In the genomic region with DNA sequence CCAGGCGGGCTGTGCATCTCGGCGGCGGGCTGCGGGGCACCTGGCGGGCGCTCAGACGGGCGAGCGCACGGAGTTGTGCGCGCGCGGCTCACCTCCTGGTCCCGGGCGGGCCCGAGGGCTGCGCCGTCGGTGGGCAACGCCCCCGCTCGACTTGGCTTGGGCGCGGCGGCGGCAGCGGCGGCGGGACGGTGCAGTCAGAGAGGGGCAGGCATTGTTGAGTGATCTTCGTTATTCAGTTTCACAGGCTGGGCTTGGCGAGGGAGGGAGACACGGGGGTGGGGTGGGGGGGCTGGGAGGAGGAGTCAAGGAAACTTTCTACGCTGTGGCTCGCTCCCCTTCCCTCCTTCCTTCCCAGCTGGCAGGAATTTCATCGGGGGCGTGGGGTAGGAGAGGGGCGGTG, we compare ENCODE assay signal across 8 mouse cellular contexts. TPM values are rescaled to one million over a fixed set of nuclear protein-coding genes. Genes with fewer than 3 reads are reported as not detected.
DNase-seq lines count a peak whose midpoint lies in the region; ATAC-seq lines count a peak whose summit lies in the region.

Gene Lgr6 (minus strand): TSS at position 153 of the 400 bp plus-strand sequence.

- peak; percentile 29; the same call in 1 of the 2 replicates for ATAC-seq in kidney, embryonic 16.5 days (ENCODE audit: low FRiP score, low TSS enrichment)
- no peak; the same call in 1 of the 2 replicates for ATAC-seq in embryonic facial prominence, embryonic 11.5 days (replicated peaks; ENCODE audit: insufficient number of reproducible peaks, low FRiP score, low TSS enrichment, low read depth)
- ATAC-seq in hindbrain, embryonic 12.5 days (ENCODE audit: low FRiP score), result no peak
- peak; percentile 20; the same call in 1 of the 2 replicates for ATAC-seq in megakaryocyte progenitor cell, adult 5-6 weeks (replicated peaks; ENCODE audit: poor library complexity)

- peak within 1 kb of the TSS; percentile 80 for H3K4me2 ChIP-seq in kidney, embryonic 16.5 days (replicated peaks; ENCODE audit: low read depth, low read length)
- H3K4me2 ChIP-seq in embryonic facial prominence, embryonic 11.5 days (ENCODE audit: low read depth, low read length), result peak within 1 kb of the TSS; percentile 79
- H3K4me2 ChIP-seq in hindbrain, embryonic 12.5 days (replicated peaks), result peak within 1 kb of the TSS; percentile 78

- 1% methylated on average over 34 of the region's 40 CpGs for WGBS in kidney, embryonic 16.5 days
- under 1% methylated on average over 39 of the region's 40 CpGs for WGBS in embryonic facial prominence, embryonic 11.5 days
- under 1% methylated on average over 40 of the region's 40 CpGs for WGBS in hindbrain, embryonic 12.5 days

- H3K9me3 ChIP-seq in kidney, embryonic 16.5 days (ENCODE audit: low read length), result no peaks in the 10 kb centered on the region
- H3K9me3 ChIP-seq in embryonic facial prominence, embryonic 11.5 days (replicated peaks; ENCODE audit: control insufficient read depth, low read length), result no peaks in the 10 kb centered on the region
- H3K9me3 ChIP-seq in hindbrain, embryonic 12.5 days (replicated peaks), result no peaks in the 10 kb centered on the region

- H3K27ac ChIP-seq in kidney, embryonic 16.5 days (ENCODE audit: low read length), result no peak within 1 kb of the TSS
- no peak within 1 kb of the TSS for H3K27ac ChIP-seq in embryonic facial prominence, embryonic 11.5 days (replicated peaks; ENCODE audit: low read depth, low read length)
- no peak within 1 kb of the TSS for H3K27ac ChIP-seq in hindbrain, embryonic 12.5 days

- DNase-seq in kidney, postnatal 25 days, result no peak
- peak; percentile 42 for DNase-seq in embryonic facial prominence, embryonic 11.5 days (ENCODE audit: low spot score)
- peak; percentile 70 for DNase-seq in thymus, postnatal 4 days
- DNase-seq in ovary, postnatal 10 days (ENCODE audit: low spot score), result no peak
- DNase-seq in gastrocnemius, postnatal 36 days, result no peak

- H3K27me3 ChIP-seq in kidney, embryonic 16.5 days (ENCODE audit: insufficient read depth, low read length), result peaks cover 62% of the 10 kb centered on the region
- peaks cover 29% of the 10 kb centered on the region for H3K27me3 ChIP-seq in embryonic facial prominence, embryonic 11.5 days (ENCODE audit: control insufficient read depth, insufficient read depth, low read length)
- H3K27me3 ChIP-seq in hindbrain, embryonic 12.5 days, result peaks cover 75% of the 10 kb centered on the region

- H3K4me3 ChIP-seq in kidney, embryonic 16.5 days (ENCODE audit: low read length), result peak within 1 kb of the TSS; percentile 46
- H3K4me3 ChIP-seq in embryonic facial prominence, embryonic 11.5 days (ENCODE audit: low read depth, low read length), result peak within 1 kb of the TSS; percentile 39
- H3K4me3 ChIP-seq in hindbrain, embryonic 12.5 days, result peak within 1 kb of the TSS; percentile 41

- H3K36me3 ChIP-seq in kidney, embryonic 16.5 days (ENCODE audit: insufficient read depth, low read length), result no peaks in the 10 kb centered on the region
- H3K36me3 ChIP-seq in embryonic facial prominence, embryonic 11.5 days (replicated peaks; ENCODE audit: control insufficient read depth, insufficient read depth, low read depth, low read length), result no peaks in the 10 kb centered on the region
- no peaks in the 10 kb centered on the region for H3K36me3 ChIP-seq in hindbrain, embryonic 12.5 days

- H3K9ac ChIP-seq in kidney, embryonic 16.5 days (replicated peaks; ENCODE audit: low read length), result peak within 1 kb of the TSS; percentile 46; the same call in 1 of the 2 replicates
- H3K9ac ChIP-seq in embryonic facial prominence, embryonic 11.5 days (replicated peaks; ENCODE audit: low read length), result peak within 1 kb of the TSS; percentile 28; the same call in 1 of the 2 replicates
- H3K9ac ChIP-seq in hindbrain, embryonic 12.5 days, result peak within 1 kb of the TSS; percentile 43; the same call in 1 of the 2 replicates

- peaks cover 15% of the 10 kb centered on the region for H3K4me1 ChIP-seq in kidney, embryonic 16.5 days (ENCODE audit: insufficient read depth, low read length)
- H3K4me1 ChIP-seq in embryonic facial prominence, embryonic 11.5 days (ENCODE audit: control insufficient read depth, insufficient read depth, low read length), result no peaks in the 10 kb centered on the region; the same call in 1 of the 2 replicates
- H3K4me1 ChIP-seq in hindbrain, embryonic 12.5 days, result peaks cover 11% of the 10 kb centered on the region

- intact Hi-C loops in gastrocnemius, postnatal 36 days (cut with DNase I), result loop anchor here (10.0 kb wide), 1 partner anchor 380 kb away; no protein-coding TSS in a partner anchor

RNA-seq across cellular contexts. Expression of gene Lgr6, which starts in this region (rescaled TPM):
- polyA plus RNA-seq in kidney, embryonic 16.5 days (2015; fragmentation: Nextera tagmentation; extraction: Ambion mirVana), result 0.76 and 0.77 TPM in 2 replicates
- 0.77 and 0.93 TPM in 2 replicates for polyA plus RNA-seq in embryonic facial prominence, embryonic 11.5 days (2014; fragmentation: Nextera tagmentation; extraction: Ambion mirVana)
- 0.70 and 0.90 TPM in 2 replicates for polyA plus RNA-seq in hindbrain, embryonic 12.5 days (2016; fragmentation: Nextera tagmentation; extraction: Ambion mirVana)
- total RNA-seq in megakaryocyte progenitor cell, adult 5-6 weeks (2015), result 0.05 TPM in 1 of 2 replicates, not detected in the other
- 0.08 TPM in 1 of 2 replicates, not detected in the other for total RNA-seq in megakaryocyte progenitor cell, adult 5-6 weeks (2017)
- under 1 TPM; 0.39 to 0.51 TPM for total RNA-seq in gastrocnemius, postnatal 36 days (2021)

Comparison
In these comparisons a context has a peak if more than half of its experiments do, and no peak if none do; other contexts are left out.
1. Peak in ATAC-seq, H3K4me3 ChIP-seq, H3K9ac ChIP-seq and H3K4me2 ChIP-seq in kidney, embryonic 16.5 days; RNA of the gene not detected or under 1 TPM.
2. Peak in DNase-seq, H3K4me3 ChIP-seq, H3K9ac ChIP-seq and H3K4me2 ChIP-seq in embryonic facial prominence, embryonic 11.5 days; RNA of the gene not detected or under 1 TPM.
3. Peak in ATAC-seq in megakaryocyte progenitor cell, adult 5-6 weeks; RNA of the gene not detected or under 1 TPM.